Mouse (Mus musculus): ENCODE results near the gene Sez6l2.

DNA sequence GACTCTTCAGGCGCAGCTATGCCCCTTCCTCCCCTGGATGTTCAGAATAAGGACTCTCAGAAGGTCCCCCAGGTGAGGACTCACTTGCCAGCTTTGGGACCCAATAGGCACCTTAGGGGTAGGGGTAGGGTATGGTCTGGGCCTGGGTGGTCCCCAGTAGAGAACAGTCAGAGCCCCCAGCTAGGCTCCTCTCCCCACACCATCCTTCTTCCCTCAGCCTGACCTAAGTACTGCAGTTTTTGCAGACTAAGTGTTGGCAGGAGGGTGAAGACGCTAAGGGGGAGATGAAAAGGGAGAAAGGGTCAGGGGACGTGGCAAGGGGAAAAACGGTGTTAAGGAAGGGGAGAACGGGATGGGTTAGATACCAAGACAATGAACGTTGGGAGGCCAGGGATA lies 67.6 kb downstream of the Sez6l2 start:
- TF ChIP-seq CTCF (IDR thresholded peaks at IDR 0.05; ENCODE audit: low read depth) (no peak), EP300 (IDR thresholded peaks at IDR 0.05; ENCODE audit: low read depth) (no peak)

All from liver, postnatal 0 days (tissue).